Mouse (Mus musculus) liver, embryonic 11.5 days (tissue): Measurements from ENCODE around the gene Fam168a. TPM values are rescaled to one million over a fixed set of nuclear protein-coding genes. Genes with fewer than 3 reads are reported as not detected.
"Not testable (repeated sequence)": the region's sequence is repeated elsewhere in the genome, so short reads cannot be mapped to it uniquely, and the experiment has no call there.

Source experiments
- ATAC-seq: fragments of 200-750 bp; cut with Nextera tagmentation; replicated peaks from 2 replicates; pipeline ENCODE4 v1.8.0; 2017; ENCODE audit warnings: moderate number of reproducible peaks, mild to moderate bottlenecking, moderate TSS enrichment, moderate library complexity; ENCODE audit not compliant: low FRiP score
- DNase-seq: peaks from one replicate; pipeline ENCODE4 v3.0.0-alpha.2; 2017; ENCODE audit warnings: low spot score
- H3K27ac ChIP-seq: fragments of 300-500 bp; sonication (generic); 2 replicates; pipeline ENCODE4 v1.5.1; 2014; ENCODE audit warnings: mild to moderate bottlenecking, low read depth, low read length, control low read depth
- H3K27me3 ChIP-seq: fragments of 300-500 bp; sonication (generic); replicated peaks from 2 replicates; pipeline ENCODE4 v1.6.1; 2014; ENCODE audit warnings: low read length, mixed read lengths; ENCODE audit not compliant: control insufficient read depth, insufficient read depth
- H3K36me3 ChIP-seq: fragments of 300-500 bp; sonication (generic); 2 replicates; pipeline ENCODE4 v1.6.1; 2014; ENCODE audit warnings: mild to moderate bottlenecking, low read length, moderate library complexity, mixed read lengths; ENCODE audit not compliant: control insufficient read depth, insufficient read depth
- H3K4me1 ChIP-seq: fragments of 300-500 bp; sonication (generic); replicated peaks from 2 replicates; pipeline ENCODE4 v1.6.1; 2014; ENCODE audit warnings: low read length, mixed read lengths; ENCODE audit not compliant: control insufficient read depth, insufficient read depth
- H3K4me2 ChIP-seq: fragments of 300-500 bp; sonication (generic); 2 replicates; pipeline ENCODE4 v1.6.1; 2014; ENCODE audit warnings: mild to moderate bottlenecking, control low read depth, moderate library complexity
- H3K4me3 ChIP-seq: fragments of 300-500 bp; sonication (generic); 2 replicates; pipeline ENCODE4 v1.5.1; 2014; ENCODE audit warnings: low read depth, low read length, control low read depth
- H3K9ac ChIP-seq: fragments of 300-500 bp; sonication (generic); 2 replicates; pipeline ENCODE4 v1.6.1; 2014; ENCODE audit warnings: low read depth, low read length, control low read depth
- H3K9me3 ChIP-seq: fragments of 300-500 bp; sonication (generic); 2 replicates; pipeline ENCODE4 v1.6.1; 2016; ENCODE audit warnings: low read length, inconsistent platforms, mixed read lengths; ENCODE audit not compliant: control insufficient read depth
- WGBS: fragments of 180-500 bp; shearing (Covaris S2); extraction: QIAGEN DNeasy Blood & Tissue Kit; methylation state at CpG from one replicate; pipeline ENCODE4 v1.1.7; 2014; 5-methylcytosine and 5-hydroxymethylcytosine counted together
- polyA plus RNA-seq: library from polyadenylated mRNA; unstranded; fragments of >200 nt; fragmentation: Nextera tagmentation; extraction: Ambion mirVana; gene quantifications from 2 replicates; pipeline ENCODE4 v1.2.1, GENCODE M21; 2014

Fam168a gene
- polyA plus RNA-seq, 1 experiment from 2014 or later, result 18.8 TPM

GRCm38 (mm10) chr7:100844385-100845025 lies 138.1 kb downstream of the Fam168a start:
- H3K4me2 ChIP-seq, result peak overlapping the region; percentile 46
- ATAC-seq (peak; percentile 86), DNase-seq (no peak)
- no peaks in the 10 kb centered on the region for H3K27me3 ChIP-seq
- H3K4me1 ChIP-seq, result peaks cover 42% of the 10 kb centered on the region
- 0 out of 2 replicates have a peak overlapping the region, but pooled peaks have one; percentile 11 for H3K4me3 ChIP-seq
- 39% methylated on average over 2 of the region's 2 CpGs for WGBS
- peak overlapping the region; percentile 96 for H3K27ac ChIP-seq
- H3K36me3 ChIP-seq, result peaks cover 14% of the 10 kb centered on the region
- H3K9ac ChIP-seq, result peak overlapping the region; percentile 47; the same call in 1 of the 2 replicates
- H3K9me3 ChIP-seq, result no peaks in the 10 kb centered on the region

- no peak for DNase-seq
- Histone ChIP-seq H3K4me1 (peaks cover 37% of the 10 kb centered on the region), H3K9me3 (no peaks in the 10 kb centered on the region), H3K9ac (peak overlapping the region; percentile 39; the same call in 1 of the 2 replicates), H3K36me3 (peaks cover 14% of the 10 kb centered on the region), H3K4me3 (no peak overlapping the region), H3K4me2 (peak overlapping the region; percentile 45), H3K27ac (peak overlapping the region; percentile 96), H3K27me3 (no peaks in the 10 kb centered on the region)
- no peak for ATAC-seq
Measured at GRCm38 (mm10) chr7:100845026-100845400, 138.6 kb downstream of the Fam168a start.

DNA sequence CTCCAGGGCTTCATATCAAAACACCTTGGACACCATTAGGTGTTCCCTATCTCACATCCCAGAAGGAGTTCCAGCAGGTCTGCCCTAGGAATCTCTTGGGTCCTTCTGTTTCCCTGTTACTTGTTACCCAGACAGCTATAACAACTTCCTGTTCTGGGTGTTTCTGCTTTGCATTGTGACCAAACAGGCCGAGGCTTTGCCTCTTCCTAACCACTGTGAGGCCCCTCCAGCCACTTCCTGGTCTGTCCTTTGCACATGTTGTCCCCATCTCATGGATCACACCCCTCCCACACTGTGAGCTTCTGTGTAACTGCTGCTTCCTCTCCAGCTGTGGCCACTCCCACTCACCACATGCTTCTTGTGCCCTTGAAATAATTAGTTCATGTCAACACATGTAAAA lies 139.0 kb downstream of the Fam168a start:
- peak overlapping the region; percentile 96 for H3K27ac ChIP-seq
- no peaks in the 10 kb centered on the region for H3K9me3 ChIP-seq
- H3K36me3 ChIP-seq, result peaks cover 14% of the 10 kb centered on the region
- peak overlapping the region; percentile 39; the same call in 1 of the 2 replicates for H3K9ac ChIP-seq
- 23% methylated on average over 1 of the region's 1 CpGs for WGBS
- H3K4me2 ChIP-seq, result peak overlapping the region; percentile 45
- H3K4me1 ChIP-seq, result peaks cover 33% of the 10 kb centered on the region
- H3K4me3 ChIP-seq, result no peak overlapping the region
- no peaks in the 10 kb centered on the region for H3K27me3 ChIP-seq
- ATAC-seq (0 out of 2 replicates have a peak, but pooled peaks have one; percentile 21), DNase-seq (no peak)

- H3K4me3 ChIP-seq, H3K27me3 ChIP-seq, H3K9me3 ChIP-seq, DNase-seq, H3K4me2 ChIP-seq, ATAC-seq: not testable (repeated sequence)
- peaks cover 29% of the 10 kb centered on the region for H3K4me1 ChIP-seq
- 88% methylated on average over 7 of the region's 7 CpGs for WGBS
- H3K9ac ChIP-seq, result peak overlapping the region; percentile 37; the same call in 1 of the 2 replicates
- peak overlapping the region; percentile 64 for H3K27ac ChIP-seq
- H3K36me3 ChIP-seq, result peaks cover 14% of the 10 kb centered on the region
Measured at GRCm38 (mm10) chr7:100846033-100846432, 139.6 kb downstream of the Fam168a start.

DNA sequence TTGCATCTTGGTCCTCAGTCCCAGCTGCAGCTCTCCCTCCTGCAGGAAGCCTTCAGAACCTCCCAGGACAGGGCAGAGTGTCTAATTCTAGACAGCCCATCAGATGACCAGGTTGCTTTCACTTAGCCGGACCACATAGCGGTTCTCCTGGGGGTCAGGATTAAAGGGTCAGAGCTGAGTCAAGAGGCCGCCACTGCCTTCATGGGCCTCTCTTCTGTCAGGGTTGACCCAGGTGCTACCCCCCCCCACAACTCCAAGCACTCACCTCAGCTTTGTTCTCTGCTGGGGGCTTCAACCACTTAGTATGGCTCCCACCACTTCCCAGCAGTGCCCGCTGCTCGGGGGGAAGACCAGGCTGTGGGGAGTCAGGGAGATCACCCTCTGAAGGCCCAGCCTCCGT lies 140.7 kb downstream of the Fam168a start:
- no peak overlapping the region for H3K27ac ChIP-seq
- ATAC-seq, result no peak
- H3K9me3 ChIP-seq, result no peaks in the 10 kb centered on the region
- H3K4me1 ChIP-seq, result peaks cover 34% of the 10 kb centered on the region
- no peak overlapping the region for H3K4me2 ChIP-seq
- H3K27me3 ChIP-seq, result no peaks in the 10 kb centered on the region
- H3K36me3 ChIP-seq, result peaks cover 14% of the 10 kb centered on the region
- no peak overlapping the region for H3K9ac ChIP-seq
- DNase-seq, result no peak
- no peak overlapping the region for H3K4me3 ChIP-seq
- WGBS, result 91% methylated on average over 6 of the region's 6 CpGs

- DNase-seq (no peak), ATAC-seq (no peak)
- H3K4me2 ChIP-seq, result no peak overlapping the region
- peaks cover 43% of the 10 kb centered on the region for H3K4me1 ChIP-seq
- no peak overlapping the region for H3K4me3 ChIP-seq
- H3K9ac ChIP-seq, result no peak overlapping the region; the same call in 1 of the 2 replicates
- H3K9me3 ChIP-seq, result no peaks in the 10 kb centered on the region
- no peaks in the 10 kb centered on the region for H3K27me3 ChIP-seq
- 49% methylated on average over 6 of the region's 6 CpGs for WGBS
- no peak overlapping the region for H3K27ac ChIP-seq
- H3K36me3 ChIP-seq, result peaks cover 14% of the 10 kb centered on the region
Measured at GRCm38 (mm10) chr7:100848744-100849143, 142.3 kb downstream of the Fam168a start.

DNA sequence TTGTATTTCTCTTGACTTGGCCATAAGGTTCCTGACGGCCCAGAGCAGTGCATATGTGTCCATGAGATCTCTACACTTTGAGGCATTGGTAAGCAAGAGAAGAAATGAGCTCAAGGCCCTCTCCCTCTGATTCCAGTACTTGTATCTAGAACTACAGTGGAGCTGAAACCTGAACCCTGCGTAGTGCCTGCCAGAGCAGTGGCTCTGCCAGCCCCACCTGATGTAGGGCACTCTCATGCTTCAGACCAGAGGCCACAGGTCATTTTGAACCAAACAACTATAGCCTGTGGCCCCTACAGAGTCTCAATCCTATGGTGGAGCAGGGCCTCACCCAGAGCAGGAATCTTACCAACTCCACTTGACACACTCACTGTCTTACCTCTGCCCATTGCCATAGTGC lies 143.1 kb downstream of the Fam168a start:
- no peak for DNase-seq
- Histone ChIP-seq H3K4me2 (no peak overlapping the region), H3K36me3 (peaks cover 14% of the 10 kb centered on the region), H3K4me3 (no peak overlapping the region), H3K9me3 (no peaks in the 10 kb centered on the region), H3K4me1 (peaks cover 43% of the 10 kb centered on the region), H3K27me3 (no peaks in the 10 kb centered on the region), H3K27ac (no peak overlapping the region), H3K9ac (no peak overlapping the region)
- 90% methylated on average over 2 of the region's 2 CpGs for WGBS
- no peak for ATAC-seq

DNA sequence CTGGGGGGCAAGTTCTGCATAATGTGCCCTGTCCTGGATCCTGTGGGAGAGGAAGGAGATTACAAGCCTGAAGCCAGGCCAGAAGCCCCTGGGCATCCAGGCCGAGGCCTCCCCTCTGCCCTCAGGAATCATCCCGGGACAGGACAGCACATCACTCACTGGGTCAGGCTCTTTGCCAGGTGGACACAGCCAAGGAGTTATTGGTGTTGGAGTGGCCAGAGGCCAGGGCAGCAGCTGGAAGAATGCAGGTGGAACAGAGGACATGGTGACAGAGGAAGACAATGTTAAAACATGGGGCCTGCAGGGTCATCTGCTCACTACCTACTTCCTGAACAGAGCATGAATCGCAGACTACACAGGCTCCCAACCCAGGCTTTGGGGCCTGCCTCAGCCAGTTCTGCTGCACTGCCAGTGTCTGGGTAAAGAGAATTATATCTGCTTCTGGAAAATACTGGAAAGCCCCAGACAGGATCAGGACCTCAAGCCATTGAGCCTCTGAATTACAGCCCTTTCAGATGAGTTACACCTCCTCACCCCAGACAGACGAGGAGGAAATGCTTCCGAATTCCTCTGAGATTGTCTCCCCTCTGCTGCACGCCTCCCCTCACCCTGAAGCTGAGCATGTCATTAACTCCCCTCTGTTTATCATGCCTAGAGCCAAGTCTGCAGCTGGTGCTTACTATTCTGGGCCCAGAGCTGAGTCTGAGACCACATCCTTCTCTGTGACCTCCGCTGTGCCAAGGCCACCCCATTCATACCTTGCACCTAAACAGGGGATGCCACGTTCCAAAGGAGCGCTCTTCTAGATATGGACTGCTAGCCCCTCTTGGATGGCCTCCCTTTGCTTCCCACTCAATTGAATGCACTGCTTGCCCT lies 145.3 kb downstream of the Fam168a start:
- Histone ChIP-seq H3K4me1 (peaks cover 45% of the 10 kb centered on the region), H3K9ac (no peak overlapping the region), H3K4me3 (no peak overlapping the region), H3K4me2 (no peak overlapping the region), H3K36me3 (peaks cover 14% of the 10 kb centered on the region), H3K9me3 (no peaks in the 10 kb centered on the region), H3K27ac (no peak overlapping the region), H3K27me3 (no peaks in the 10 kb centered on the region)
- WGBS, result 79% methylated on average over 9 of the region's 9 CpGs
- ATAC-seq, result no peak
- DNase-seq, result no peak
